Mouse (Mus musculus) embryonic facial prominence, embryonic 15.5 days (tissue): Measurements from ENCODE around the gene Foxp4. TPM values are rescaled to one million over a fixed set of nuclear protein-coding genes. Genes with fewer than 3 reads are reported as not detected.

ENCODE experiments used
- ATAC-seq: fragments of 200-750 bp; cut with Nextera tagmentation; 2 replicates; pipeline ENCODE4 v1.8.0; 2017; ENCODE audit warnings: low read depth, moderate TSS enrichment; ENCODE audit not compliant: insufficient number of reproducible peaks, low FRiP score, low TSS enrichment
- H3K27ac ChIP-seq: fragments of 300-500 bp; sonication (generic); replicated peaks from 2 replicates; pipeline ENCODE4 v1.5.1; 2015; ENCODE audit warnings: mild to moderate bottlenecking, inconsistent platforms
- H3K27me3 ChIP-seq: fragments of 300-500 bp; sonication (generic); 2 replicates; pipeline ENCODE4 v1.6.1; 2015; ENCODE audit warnings: inconsistent platforms
- H3K36me3 ChIP-seq: fragments of 300-500 bp; sonication (generic); 2 replicates; pipeline ENCODE4 v1.6.1; 2015; ENCODE audit warnings: mild to moderate bottlenecking, inconsistent platforms
- H3K4me1 ChIP-seq: fragments of 300-500 bp; sonication (generic); 2 replicates; pipeline ENCODE4 v1.6.1; 2015; ENCODE audit warnings: inconsistent platforms
- H3K4me2 ChIP-seq: fragments of 300-500 bp; sonication (generic); replicated peaks from 2 replicates; pipeline ENCODE4 v1.6.1; 2015; ENCODE audit warnings: mild to moderate bottlenecking, inconsistent platforms
- H3K4me3 ChIP-seq: fragments of 300-500 bp; sonication (generic); replicated peaks from 2 replicates; pipeline ENCODE4 v1.5.1; 2015; ENCODE audit warnings: mild to moderate bottlenecking, inconsistent platforms
- H3K9ac ChIP-seq: fragments of 300-500 bp; sonication (generic); 2 replicates; pipeline ENCODE4 v1.6.1; 2015; ENCODE audit warnings: inconsistent platforms
- H3K9me3 ChIP-seq: fragments of 300-500 bp; sonication (generic); replicated peaks from 2 replicates; pipeline ENCODE4 v1.6.1; 2016; ENCODE audit warnings: inconsistent platforms
- WGBS: fragments of 180-500 bp; shearing (Covaris S2); methylation state at CpG from one replicate; pipeline ENCODE4 v1.1.7; 2015; 5-methylcytosine and 5-hydroxymethylcytosine counted together
- polyA plus RNA-seq: library from polyadenylated mRNA; unstranded; fragments of >200 nt; fragmentation: Nextera tagmentation; extraction: Ambion mirVana; gene quantifications from 2 replicates; pipeline ENCODE4 v1.2.1, GENCODE M21; 2015

The Foxp4 gene
- polyA plus RNA-seq, 1 experiment from 2014 or later, result 19.3 TPM

DNA sequence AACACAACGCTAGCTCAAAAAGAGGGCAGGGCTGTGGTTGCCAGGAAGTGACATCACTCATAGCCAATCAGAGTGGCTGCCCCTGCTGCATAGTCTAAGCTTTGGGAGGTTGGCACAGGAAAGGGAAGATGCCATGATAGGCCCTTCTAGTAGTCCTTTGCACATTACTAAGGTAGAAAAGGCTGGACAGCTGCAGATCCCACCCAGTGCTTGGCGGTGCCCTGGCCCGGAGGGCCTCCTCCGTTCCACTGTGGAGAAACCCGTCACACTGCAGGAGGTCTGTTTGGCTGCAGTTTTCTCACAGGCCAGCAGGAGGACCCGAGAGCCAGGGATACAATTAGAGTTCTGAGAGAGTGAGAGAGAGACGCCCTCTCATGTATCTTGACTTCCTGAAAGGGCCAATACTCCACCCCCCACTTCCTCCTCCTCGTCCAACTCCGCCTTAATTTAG is 51.1 kb downstream of the Foxp4 start:
- Histone ChIP-seq H3K36me3 (peaks cover 46% of the 10 kb centered on the region), H3K9me3 (no peaks in the 10 kb centered on the region), H3K4me2 (peak overlapping the region; percentile 35), H3K27me3 (no peaks in the 10 kb centered on the region), H3K4me3 (0 out of 2 replicates have a peak overlapping the region, but pooled peaks have one; percentile 14), H3K9ac (no peak overlapping the region), H3K4me1 (peaks cover 28% of the 10 kb centered on the region), H3K27ac (no peak overlapping the region)
- 7% methylated on average over 9 of the region's 9 CpGs for WGBS
- peak; percentile 52; the same call in 1 of the 2 replicates for ATAC-seq

DNA sequence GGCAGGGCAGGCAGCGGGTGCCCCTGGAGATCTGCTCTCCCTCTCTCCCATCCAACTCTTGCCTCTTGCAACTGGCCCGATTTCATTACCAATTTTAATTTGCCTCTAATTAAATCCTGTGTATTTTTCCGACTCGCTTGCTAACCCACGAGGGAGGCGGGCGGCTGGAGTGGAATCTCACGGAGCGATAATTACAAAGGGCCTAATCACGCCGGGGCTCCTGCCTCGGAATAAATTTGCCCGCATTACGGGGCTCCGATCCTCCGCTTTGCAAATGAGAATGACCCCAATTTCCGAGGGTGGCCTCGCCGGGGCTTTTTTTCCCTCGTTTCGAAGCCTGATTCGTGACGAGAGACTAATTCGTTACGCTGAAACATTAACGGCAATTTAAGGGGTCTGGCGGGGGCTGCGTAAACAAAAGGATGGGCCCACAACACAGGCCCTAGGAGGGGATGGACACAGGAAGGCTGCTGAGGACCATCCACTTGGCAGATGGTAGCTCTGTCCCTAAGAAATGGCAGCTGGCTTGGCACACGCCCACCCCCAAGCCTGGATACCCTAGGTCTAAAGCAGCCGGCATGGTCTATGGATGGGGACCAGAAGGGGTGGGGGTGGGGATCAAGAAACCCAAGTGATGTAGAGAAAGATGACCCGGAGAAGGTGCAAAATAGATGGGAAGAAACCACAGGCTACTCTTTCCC is 52.0 kb downstream of the Foxp4 start:
- no peak overlapping the region for H3K4me3 ChIP-seq
- no peak for ATAC-seq
- 84% methylated on average over 31 of the region's 31 CpGs for WGBS
- peaks cover 19% of the 10 kb centered on the region for H3K4me1 ChIP-seq
- no peak overlapping the region for H3K9ac ChIP-seq
- no peak overlapping the region for H3K4me2 ChIP-seq
- no peaks in the 10 kb centered on the region for H3K27me3 ChIP-seq
- no peak overlapping the region for H3K27ac ChIP-seq
- H3K9me3 ChIP-seq, result no peaks in the 10 kb centered on the region
- peaks cover 49% of the 10 kb centered on the region for H3K36me3 ChIP-seq

- H3K9ac ChIP-seq, result no peak overlapping the region
- WGBS, result 88% methylated on average over 10 of the region's 10 CpGs
- no peak overlapping the region for H3K4me2 ChIP-seq
- no peak overlapping the region for H3K4me3 ChIP-seq
- no peak overlapping the region for H3K27ac ChIP-seq
- ATAC-seq, result no peak
- H3K9me3 ChIP-seq, result no peaks in the 10 kb centered on the region
- peaks cover 41% of the 10 kb centered on the region for H3K36me3 ChIP-seq
- no peaks in the 10 kb centered on the region for H3K27me3 ChIP-seq
- peaks cover 13% of the 10 kb centered on the region for H3K4me1 ChIP-seq
Observed at GRCm38 (mm10) chr17:47869874-47870273, 54.6 kb downstream of the Foxp4 start.

GRCm38 (mm10) chr17:47866037-47866436 is 58.4 kb downstream of the Foxp4 start:
- peaks cover 28% of the 10 kb centered on the region for H3K36me3 ChIP-seq
- H3K4me1 ChIP-seq, result peaks cover 12% of the 10 kb centered on the region
- no peaks in the 10 kb centered on the region for H3K27me3 ChIP-seq
- no peak for ATAC-seq
- no peak overlapping the region for H3K4me2 ChIP-seq
- no peak overlapping the region for H3K4me3 ChIP-seq
- H3K9ac ChIP-seq, result no peak overlapping the region
- H3K9me3 ChIP-seq, result no peaks in the 10 kb centered on the region
- H3K27ac ChIP-seq, result no peak overlapping the region
- 53% methylated on average over 10 of the region's 10 CpGs for WGBS

DNA sequence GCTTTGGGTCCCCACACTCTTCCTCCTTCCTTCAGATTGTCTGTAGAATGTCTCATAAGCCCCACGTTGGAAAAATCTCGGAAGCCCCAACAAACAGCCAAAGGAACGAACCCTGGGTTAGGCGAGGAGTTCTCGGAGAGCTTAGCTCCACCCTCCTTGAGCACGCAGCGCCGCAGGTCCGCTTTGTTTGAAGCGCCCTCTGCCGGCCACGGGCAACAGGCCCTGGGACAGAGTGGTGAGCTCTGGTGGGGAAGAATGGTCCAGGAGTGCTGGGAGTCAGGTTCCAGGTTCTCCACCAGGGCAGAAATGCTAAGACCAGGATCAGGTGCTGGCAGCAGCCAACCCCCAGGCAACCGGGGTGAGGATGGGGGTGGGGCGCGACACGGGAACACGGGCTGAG is 59.9 kb downstream of the Foxp4 start:
- Histone ChIP-seq H3K4me1 (peaks cover 18% of the 10 kb centered on the region), H3K4me2 (peak overlapping the region; percentile 44), H3K9me3 (no peaks in the 10 kb centered on the region), H3K36me3 (peaks cover 12% of the 10 kb centered on the region; the same call in 1 of the 2 replicates), H3K27ac (no peak overlapping the region), H3K4me3 (0 out of 2 replicates have a peak overlapping the region, but pooled peaks have one; percentile 10), H3K27me3 (no peaks in the 10 kb centered on the region), H3K9ac (no peak overlapping the region)
- WGBS, result 2% methylated on average over 17 of the region's 17 CpGs
- peak; percentile 73 for ATAC-seq

GRCm38 (mm10) chr17:47863437-47863836 is 61.0 kb downstream of the Foxp4 start:
- Histone ChIP-seq H3K36me3 (0 out of 2 replicates have a peak, but pooled peaks cover 4% of the 10 kb centered on the region), H3K27ac (no peak overlapping the region), H3K27me3 (no peaks in the 10 kb centered on the region), H3K4me1 (peaks cover 18% of the 10 kb centered on the region), H3K9ac (no peak overlapping the region), H3K4me2 (no peak overlapping the region), H3K4me3 (no peak overlapping the region), H3K9me3 (no peaks in the 10 kb centered on the region)
- WGBS, result 18% methylated on average over 11 of the region's 11 CpGs
- ATAC-seq, result no peak

DNA sequence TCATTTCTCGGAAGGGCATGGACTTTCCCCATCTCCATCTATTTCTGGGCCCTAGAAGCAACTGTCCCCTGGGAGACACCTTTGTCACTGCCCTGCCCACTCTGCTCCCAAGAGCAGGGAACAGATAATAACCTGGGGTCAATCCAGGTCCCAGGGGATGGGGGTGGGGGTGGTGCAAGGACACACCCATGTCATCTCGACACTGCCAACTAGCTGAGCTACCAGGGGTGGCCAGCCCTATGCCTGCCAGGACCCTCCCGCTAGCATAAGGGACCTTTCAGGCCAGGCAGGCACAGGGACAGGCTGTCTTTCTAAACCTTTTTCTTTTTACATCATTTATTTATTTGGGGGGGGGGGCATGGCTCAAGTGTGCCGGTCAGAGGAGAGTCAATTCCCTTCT is 61.4 kb downstream of the Foxp4 start:
- H3K27me3 ChIP-seq, result no peaks in the 10 kb centered on the region
- no peak overlapping the region for H3K4me3 ChIP-seq
- no peaks in the 10 kb centered on the region for H3K36me3 ChIP-seq
- peaks cover 18% of the 10 kb centered on the region for H3K4me1 ChIP-seq
- ATAC-seq, result no peak
- 0 out of 2 replicates have a peak, but pooled peaks cover under 1% of the 10 kb centered on the region for H3K9me3 ChIP-seq
- H3K4me2 ChIP-seq, result no peak overlapping the region
- H3K9ac ChIP-seq, result no peak overlapping the region
- WGBS, result 53% methylated on average over 4 of the region's 4 CpGs
- no peak overlapping the region for H3K27ac ChIP-seq

GRCm38 (mm10) chr17:47855544-47855943 is 68.9 kb downstream of the Foxp4 start:
- H3K27ac ChIP-seq, result no peak overlapping the region
- H3K9me3 ChIP-seq, result 0 out of 2 replicates have a peak, but pooled peaks cover 3% of the 10 kb centered on the region
- no peaks in the 10 kb centered on the region for H3K27me3 ChIP-seq
- no peak overlapping the region for H3K4me2 ChIP-seq
- WGBS, result 80% methylated on average over 4 of the region's 4 CpGs
- no peak overlapping the region for H3K4me3 ChIP-seq
- no peak for ATAC-seq
- H3K4me1 ChIP-seq, result peaks cover 15% of the 10 kb centered on the region
- H3K9ac ChIP-seq, result no peak overlapping the region
- H3K36me3 ChIP-seq, result no peaks in the 10 kb centered on the region

- no peak for ATAC-seq
- Histone ChIP-seq H3K27me3 (no peaks in the 10 kb centered on the region), H3K9me3 (0 out of 2 replicates have a peak, but pooled peaks cover 3% of the 10 kb centered on the region), H3K36me3 (no peaks in the 10 kb centered on the region), H3K4me3 (no peak overlapping the region), H3K4me1 (peaks cover 11% of the 10 kb centered on the region), H3K9ac (no peak overlapping the region), H3K4me2 (no peak overlapping the region), H3K27ac (no peak overlapping the region)
- WGBS, result 79% methylated on average over 8 of the region's 8 CpGs
Observed at GRCm38 (mm10) chr17:47854908-47855307, 69.5 kb downstream of the Foxp4 start.

DNA sequence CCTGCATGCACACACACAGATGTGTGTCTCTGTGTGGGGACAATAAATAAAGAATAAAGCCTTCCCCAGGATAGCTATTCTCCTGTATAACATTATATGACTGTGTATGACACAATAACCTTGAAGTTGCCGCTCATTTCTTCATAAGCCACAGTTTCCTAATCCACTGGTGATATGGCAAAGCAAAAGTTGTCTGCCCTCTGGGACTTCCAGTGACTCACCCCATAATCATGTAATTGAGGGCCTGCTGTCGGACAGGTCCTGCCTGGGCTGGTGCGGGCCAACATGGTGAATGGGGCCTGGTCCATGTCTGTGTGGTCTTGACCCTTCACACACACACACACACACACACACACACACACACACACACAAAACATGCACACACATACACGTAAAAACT is 70.7 kb downstream of the Foxp4 start:
- no peak for ATAC-seq
- no peak overlapping the region for H3K4me2 ChIP-seq
- H3K4me3 ChIP-seq, result no peak overlapping the region
- H3K9me3 ChIP-seq, result 0 out of 2 replicates have a peak, but pooled peaks cover 3% of the 10 kb centered on the region
- no peak overlapping the region for H3K9ac ChIP-seq
- peaks cover 11% of the 10 kb centered on the region for H3K4me1 ChIP-seq
- WGBS, result 83% methylated on average over 4 of the region's 4 CpGs
- no peak overlapping the region for H3K27ac ChIP-seq
- H3K27me3 ChIP-seq, result no peaks in the 10 kb centered on the region
- H3K36me3 ChIP-seq, result no peaks in the 10 kb centered on the region

DNA sequence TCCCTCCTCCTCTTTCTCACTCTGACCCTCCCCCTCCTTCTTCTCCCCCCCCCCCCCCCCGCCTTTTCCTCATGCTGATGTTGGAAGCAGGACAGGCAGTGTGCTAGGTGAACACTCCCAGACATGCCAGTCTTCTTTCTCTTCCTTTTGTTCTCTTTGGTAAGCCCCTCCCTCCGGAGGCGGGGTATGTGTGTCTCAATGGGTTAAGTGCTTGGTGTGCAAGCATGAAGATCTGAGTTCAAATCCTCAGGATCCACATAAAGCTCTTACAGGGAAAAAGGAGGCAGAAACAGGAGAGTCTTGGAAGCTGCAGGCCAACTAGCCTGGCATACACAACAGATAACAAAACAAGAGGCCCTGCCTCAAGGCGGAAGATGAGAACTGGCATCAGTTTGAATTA is 71.1 kb downstream of the Foxp4 start:
- Histone ChIP-seq H3K36me3 (no peaks in the 10 kb centered on the region), H3K9ac (no peak overlapping the region), H3K4me3 (no peak overlapping the region), H3K4me1 (peaks cover 11% of the 10 kb centered on the region), H3K9me3 (0 out of 2 replicates have a peak, but pooled peaks cover 3% of the 10 kb centered on the region), H3K27me3 (no peaks in the 10 kb centered on the region), H3K27ac (no peak overlapping the region), H3K4me2 (no peak overlapping the region)
- no peak for ATAC-seq
- WGBS, result 90% methylated on average over 3 of the region's 4 CpGs
